Mouse (Mus musculus): Measurements from ENCODE around the gene Tmem186.

Gene Tmem186

DNA sequence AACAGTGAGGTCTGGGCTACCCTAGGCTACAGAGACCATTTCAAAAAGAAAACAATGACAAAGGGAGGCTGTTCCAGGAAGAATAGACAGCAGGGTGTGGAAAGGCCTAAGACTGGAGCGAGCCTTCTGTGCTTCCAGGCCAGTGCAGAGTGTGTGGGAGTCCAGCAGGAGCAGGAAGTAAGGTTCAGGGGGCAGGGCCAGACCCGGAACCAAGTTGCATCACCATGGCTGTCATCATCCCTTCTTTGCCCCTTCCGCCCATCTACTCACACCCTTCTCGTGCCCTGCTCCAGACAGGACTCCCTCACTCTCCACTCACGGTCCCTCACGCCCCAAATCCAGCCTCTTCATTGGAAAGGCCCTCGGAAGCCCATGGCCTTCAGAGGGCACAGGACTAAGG is 29.7 kb upstream of the Tmem186 start:
- DNase-seq (ENCODE audit: low read depth, low spot score), result no peak

- no peak for DNase-seq (ENCODE audit: low read depth, low spot score)
These were observed 28.9 kb upstream of the Tmem186 start for GRCm38 (mm10) chr16:8666452-8666851.

- DNase-seq (ENCODE audit: low read depth, low spot score), result no peak
These were observed 27.9 kb upstream of the Tmem186 start for GRCm38 (mm10) chr16:8665367-8665766.

GRCm38 (mm10) chr16:8663606-8664539 is 26.4 kb upstream of the Tmem186 start:
- no peak for DNase-seq (ENCODE audit: low read depth, low spot score)

- no peak for DNase-seq (ENCODE audit: low read depth, low spot score)
These were observed 25.5 kb upstream of the Tmem186 start for GRCm38 (mm10) chr16:8663022-8663421.

- DNase-seq (ENCODE audit: low read depth, low spot score), result no peak
These were observed 21.3 kb upstream of the Tmem186 start for GRCm38 (mm10) chr16:8658764-8659163.

DNA sequence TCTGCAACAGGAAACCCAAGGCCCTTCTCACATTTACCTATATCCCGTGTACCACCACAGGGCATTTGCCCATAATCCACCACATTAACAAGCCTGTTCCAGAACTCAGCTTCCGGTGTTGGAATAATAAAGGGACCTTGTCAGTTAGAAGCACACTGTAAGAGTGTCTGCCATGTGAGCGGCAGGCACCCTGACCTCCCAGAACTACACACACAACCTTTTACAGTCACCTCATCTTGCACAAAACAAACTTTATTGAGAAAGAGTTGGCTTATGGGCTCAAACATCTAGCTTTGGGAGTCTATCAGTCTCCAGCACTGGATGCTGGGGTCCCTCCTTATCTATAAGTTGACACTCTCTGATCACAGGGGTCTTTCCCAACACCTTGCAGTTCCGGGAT is 20.8 kb upstream of the Tmem186 start:
- no peak for DNase-seq (ENCODE audit: low read depth, low spot score)

GRCm38 (mm10) chr16:8656256-8656655 is 18.7 kb upstream of the Tmem186 start:
- no peak for DNase-seq (ENCODE audit: low read depth, low spot score)

DNA sequence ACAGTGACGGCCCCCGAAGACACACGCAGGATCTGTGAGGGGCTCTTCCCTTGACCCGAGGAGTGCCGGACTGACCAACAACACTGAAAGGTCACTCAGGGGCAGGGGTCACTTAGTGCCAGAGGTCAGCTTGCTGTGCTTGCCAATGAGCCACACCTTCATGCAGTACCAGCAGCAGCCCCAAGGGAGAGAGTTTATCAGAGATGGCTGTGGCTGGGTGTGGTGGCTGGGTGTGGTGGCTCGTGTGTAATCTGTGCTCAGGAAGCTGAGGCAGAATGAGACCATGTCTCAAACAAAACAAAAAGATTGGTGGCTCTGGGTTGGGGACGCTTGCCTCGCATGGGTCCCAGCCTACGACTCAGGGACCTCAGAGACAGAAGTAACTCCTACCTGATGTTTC is 18.1 kb upstream of the Tmem186 start:
- DNase-seq (ENCODE audit: low read depth, low spot score), result no peak

GRCm38 (mm10) chr16:8655108-8655507 is 17.6 kb upstream of the Tmem186 start:
- no peak for DNase-seq (ENCODE audit: low read depth, low spot score)

DNA sequence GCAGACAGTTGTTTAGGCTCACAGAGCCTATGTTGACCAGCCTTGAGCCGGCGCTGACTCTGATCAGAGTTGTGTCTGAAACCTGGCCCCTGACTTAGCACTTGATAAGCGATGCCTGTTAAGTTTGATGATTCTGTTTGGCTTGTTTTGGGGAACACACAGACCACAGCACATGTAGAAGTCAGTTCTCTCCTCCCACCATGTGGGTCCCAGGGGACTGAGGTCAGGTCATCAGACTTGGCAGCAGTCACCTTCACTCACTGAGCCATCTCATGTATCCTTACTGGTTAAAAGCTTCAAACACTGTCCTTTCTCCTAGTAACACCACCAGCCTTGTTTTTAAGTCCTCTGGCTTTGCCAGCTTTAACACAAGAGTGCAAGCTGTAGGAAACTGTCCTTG is 12.5 kb upstream of the Tmem186 start:
- DNase-seq (ENCODE audit: low read depth, low spot score), result no peak

DNA sequence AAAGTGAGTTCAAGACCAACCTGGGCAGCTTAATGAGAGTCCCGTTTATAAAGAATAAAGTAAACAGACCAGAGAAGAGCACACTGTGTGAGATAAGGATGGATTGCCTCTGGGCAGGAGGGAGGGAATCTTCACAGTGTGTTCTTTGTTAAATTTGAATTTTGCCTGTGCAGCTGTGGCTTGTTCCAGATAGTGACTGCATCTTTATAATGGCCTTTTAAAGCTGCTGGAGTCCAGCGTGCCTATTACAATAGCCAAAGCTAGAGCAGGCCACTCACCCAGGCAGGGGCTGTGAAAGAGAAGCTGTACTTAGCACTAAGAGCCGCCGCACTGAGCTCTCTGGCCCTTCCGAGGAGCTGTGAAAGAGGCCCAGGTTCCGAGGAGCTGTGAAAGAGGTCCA is 8.0 kb upstream of the Tmem186 start:
- no peak for DNase-seq (ENCODE audit: low read depth, low spot score)

DNA sequence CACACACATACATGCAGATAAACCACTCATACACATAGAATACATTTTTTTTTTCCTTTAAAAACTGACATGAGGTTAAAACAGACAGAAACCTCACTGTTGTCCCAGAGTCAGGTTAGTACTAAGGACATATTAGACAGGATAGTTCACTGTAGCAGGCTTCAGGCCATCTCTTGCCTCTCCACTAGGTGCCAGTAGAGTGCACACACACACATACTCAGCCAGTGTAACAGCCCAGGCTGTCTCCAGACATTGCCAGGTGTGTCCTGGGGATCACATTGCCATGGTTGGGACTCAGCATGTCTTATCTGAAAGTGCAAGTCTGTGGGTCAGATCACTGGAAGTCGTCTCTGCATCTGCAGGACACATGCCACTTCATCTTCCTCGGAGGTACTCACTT is 6.3 kb upstream of the Tmem186 start:
- peak; percentile 23 for DNase-seq (ENCODE audit: low read depth, low spot score)

DNA sequence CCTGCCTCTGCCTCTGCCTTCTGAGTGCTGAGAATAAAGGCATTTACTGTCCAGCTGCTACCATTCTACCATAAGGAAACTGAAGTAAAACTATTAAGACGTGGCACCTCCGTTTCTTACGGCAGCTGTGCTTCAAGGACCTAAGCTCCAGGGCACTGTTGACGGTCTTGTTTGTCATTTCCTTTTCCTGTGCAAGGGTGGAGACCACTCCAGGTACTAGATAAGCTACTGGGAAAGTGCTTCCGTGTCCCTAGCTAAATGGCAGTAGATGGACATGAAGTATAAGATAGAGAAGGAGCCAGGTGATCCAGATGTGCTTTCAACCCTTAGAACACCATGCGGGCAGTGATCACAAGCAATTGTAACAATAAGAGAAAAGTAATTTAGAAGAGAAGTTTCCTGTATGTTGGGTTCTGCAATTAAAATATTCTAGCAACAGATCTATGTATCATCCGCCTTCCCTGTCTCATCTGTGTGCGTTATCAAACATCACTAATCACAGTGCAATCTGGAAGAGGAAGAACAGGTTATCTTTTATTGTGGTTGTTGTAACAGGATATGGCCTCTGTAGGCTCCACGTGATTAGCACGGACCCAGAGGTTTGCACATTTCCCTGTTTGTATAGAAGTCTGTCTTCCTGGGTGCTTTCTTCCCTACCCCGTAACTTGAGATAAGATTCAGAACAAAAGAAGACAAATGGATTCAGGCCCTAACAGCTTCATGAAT is 2.1 kb upstream of the Tmem186 start:
- DNase-seq (ENCODE audit: low read depth, low spot score), result no peak

GRCm38 (mm10) chr16:8638131-8638530 is 619 bp upstream of the Tmem186 start:
- DNase-seq (ENCODE audit: low read depth, low spot score), result no peak

DNA sequence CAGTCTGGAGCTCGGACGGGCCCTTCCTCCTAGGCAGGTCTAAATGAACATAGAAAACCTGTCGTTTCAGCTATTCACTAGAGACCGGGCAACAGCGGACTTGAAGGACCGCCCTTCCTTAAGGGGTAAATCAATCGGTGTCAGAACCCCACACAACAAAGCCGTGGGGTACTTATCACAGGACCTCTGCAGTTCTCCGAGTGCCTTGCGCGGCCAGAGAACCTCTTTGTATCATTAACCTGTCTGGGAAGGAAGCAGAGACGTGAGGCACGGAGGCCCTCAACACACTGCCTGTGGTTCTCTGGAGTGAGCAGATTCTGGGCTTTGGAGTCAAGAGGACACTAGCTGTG is 670 bp downstream of the Tmem186 start:
- no peak for DNase-seq (ENCODE audit: low read depth, low spot score)

DNA sequence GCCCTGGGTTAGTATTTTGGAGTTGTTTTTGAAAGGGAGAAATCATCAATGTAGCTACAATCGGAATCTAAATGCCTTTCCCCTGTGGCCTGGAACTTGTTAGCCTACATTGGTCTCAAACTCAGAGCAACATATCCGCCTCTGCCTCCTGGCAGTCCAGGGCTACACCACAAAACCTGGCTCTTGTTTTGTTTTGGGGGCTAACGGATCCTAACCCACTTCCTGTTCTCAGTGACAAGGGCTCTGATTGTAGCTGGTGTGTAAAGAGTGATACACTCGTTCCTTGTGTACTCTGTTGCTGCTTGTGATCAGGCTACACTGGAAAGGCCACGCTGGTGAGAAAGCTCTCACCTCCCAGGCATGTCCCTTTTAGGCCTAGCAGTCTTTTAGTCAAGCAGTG is 6.1 kb downstream of the Tmem186 start:
- DNase-seq (ENCODE audit: low read depth, low spot score), result no peak

- no peak for DNase-seq (ENCODE audit: low read depth, low spot score)
These were observed 7.1 kb downstream of the Tmem186 start for GRCm38 (mm10) chr16:8630419-8630818.

DNA sequence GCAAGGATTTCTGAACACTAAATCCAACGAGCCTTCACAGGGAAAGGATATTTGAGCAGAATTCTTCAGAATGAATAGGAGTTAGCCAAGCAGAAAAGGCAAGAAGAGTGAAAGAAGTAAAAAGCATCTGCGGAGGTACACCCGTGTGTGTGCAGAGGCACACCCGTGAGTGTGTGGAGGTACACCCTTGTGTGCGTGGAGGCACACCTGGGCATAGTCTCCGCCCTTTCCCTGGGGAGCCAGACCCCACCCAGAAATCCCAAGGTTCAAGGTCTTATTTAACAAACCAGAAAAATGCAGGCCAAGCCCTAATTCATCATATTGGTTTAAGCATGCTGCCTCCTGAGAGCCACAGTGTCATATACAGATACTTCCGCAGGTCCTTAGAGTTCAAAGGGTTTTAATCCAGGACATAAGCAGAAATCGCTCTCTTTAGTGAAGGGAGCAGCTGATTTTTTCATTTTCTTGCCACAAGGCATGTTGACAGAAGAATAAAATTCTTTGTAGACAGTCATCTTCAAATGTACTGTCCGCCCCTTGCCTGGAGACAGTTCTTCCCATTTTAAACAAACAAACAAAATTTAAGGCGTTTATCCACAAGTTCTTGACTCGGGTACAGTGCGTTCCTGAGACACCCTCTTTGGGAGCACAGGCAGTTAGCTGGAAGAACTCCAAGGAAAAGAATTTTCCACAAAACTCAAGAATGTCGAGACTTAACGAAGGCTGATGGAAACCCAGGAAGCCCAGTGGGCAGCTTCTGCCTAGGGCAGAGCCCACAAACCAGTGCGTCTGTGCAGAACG is 17.0 kb downstream of the Tmem186 start:
- DNase-seq (ENCODE audit: low read depth, low spot score), result no peak

DNA sequence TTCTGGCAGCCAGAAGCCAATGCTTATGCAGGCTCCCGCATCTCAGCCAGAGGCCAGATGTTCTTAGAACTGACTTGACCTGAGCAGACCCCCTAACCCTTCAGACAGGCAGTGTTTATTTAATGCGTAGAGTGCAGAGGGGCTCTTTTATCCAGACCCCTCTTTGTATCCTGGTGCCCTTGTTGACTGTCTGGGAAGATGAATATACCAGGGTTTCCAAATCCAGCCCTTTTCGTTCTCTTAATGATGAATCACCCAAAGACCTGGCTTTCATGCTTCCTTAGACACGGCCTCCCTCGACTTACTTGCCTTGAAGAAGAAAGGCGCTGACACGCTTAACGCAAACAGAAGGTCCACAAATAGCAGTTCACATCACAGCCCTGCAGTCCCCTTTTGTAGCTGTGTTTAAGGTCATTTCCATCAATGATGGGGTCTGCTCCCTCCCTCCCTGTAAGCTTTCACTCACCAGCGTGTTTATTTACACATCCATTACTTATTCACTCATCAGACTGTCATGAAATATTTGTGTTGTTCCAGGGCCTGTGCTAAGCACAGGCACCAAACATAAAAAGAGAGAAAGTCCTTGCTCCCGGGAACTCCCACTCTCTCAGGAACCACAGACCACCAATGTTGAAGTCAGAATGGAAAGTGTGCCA is 17.7 kb downstream of the Tmem186 start:
- no peak for DNase-seq (ENCODE audit: low read depth, low spot score)

- DNase-seq (ENCODE audit: low read depth, low spot score), result no peak
These were observed 24.1 kb downstream of the Tmem186 start for GRCm38 (mm10) chr16:8613447-8613846.

DNA sequence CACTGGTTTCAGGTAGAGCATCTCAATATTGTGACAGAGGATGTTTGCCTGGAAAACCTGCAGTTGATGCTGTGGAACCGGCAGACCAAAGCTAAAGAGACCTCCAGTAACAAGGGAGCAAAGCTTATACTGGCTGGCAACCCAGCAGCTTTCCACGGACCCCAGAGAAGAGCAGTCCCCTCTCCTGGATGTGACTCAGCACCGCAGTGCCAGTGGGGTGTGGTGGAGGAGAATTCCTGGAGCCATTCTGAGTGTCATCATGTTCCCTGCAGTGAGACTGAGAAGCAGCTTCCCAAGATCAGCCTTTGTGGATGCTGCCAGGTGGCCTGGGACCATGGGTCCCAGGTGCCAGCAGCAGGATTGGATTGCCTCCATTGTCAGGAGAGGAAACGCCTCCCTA is 24.5 kb downstream of the Tmem186 start:
- no peak for DNase-seq (ENCODE audit: low read depth, low spot score)
